Mouse (Mus musculus): ENCODE results near the gene Pdxdc1.

- no peak for TF ChIP-seq POLR2A (IDR thresholded peaks at IDR 0.05; ENCODE audit: insufficient read length, low read depth)
- no peak for TF ChIP-seq TCF12 (IDR thresholded peaks at IDR 0.05; ENCODE audit: insufficient read depth, poor library complexity, severe bottlenecking)
- TF ChIP-seq POLR2AphosphoS2 (IDR thresholded peaks at IDR 0.05; ENCODE audit: insufficient read length, low read depth): no peak
- TF ChIP-seq MAX (IDR thresholded peaks at IDR 0.05; ENCODE audit: low read depth): no peak
- TF ChIP-seq USF1 (IDR thresholded peaks at IDR 0.05; ENCODE audit: low read depth): no peak
- TF ChIP-seq MYOD1 (IDR thresholded peaks at IDR 0.05; ENCODE audit: control insufficient read depth in 1 of 3, insufficient read length in 2 of 3, low read depth in 2 of 3): no peak
- TF ChIP-seq E2F4 (IDR thresholded peaks at IDR 0.05; ENCODE audit: insufficient read depth): no peak
- TF ChIP-seq REST (IDR thresholded peaks at IDR 0.05; ENCODE audit: insufficient read depth, insufficient read length): no peak
- TF ChIP-seq CEBPB (IDR thresholded peaks at IDR 0.05; ENCODE audit: insufficient read depth, poor library complexity, severe bottlenecking): no peak
- no peak for TF ChIP-seq TCF3 (IDR thresholded peaks at IDR 0.05; ENCODE audit: insufficient read length, low read depth)
- TF ChIP-seq MYOG (IDR thresholded peaks at IDR 0.05; ENCODE audit: control insufficient read depth in 1 of 3, insufficient read depth in 1 of 3, insufficient read length in 2 of 3, low read depth in 2 of 3): no peak
Measured at GRCm38 (mm10) chr16:13896357-13896756, 6.6 kb downstream of the Pdxdc1 start.
